Mouse (Mus musculus) MEL (cell line): Measurements from ENCODE around the gene Il1r2. TPM values are rescaled to one million over a fixed set of nuclear protein-coding genes. Genes with fewer than 3 reads are reported as not detected.

Source experiments
- DNase-seq: peaks from one replicate; pipeline ENCODE4 v3.0.0; 2011; ENCODE audit warnings: low read depth, low spot score
- H3K27ac ChIP-seq: 2 replicates; pipeline ENCODE4 v1.5.1; 2012; ENCODE audit warnings: low read depth, mild to moderate bottlenecking, control low read depth, low read length, moderate library complexity; ENCODE audit not compliant: control insufficient read depth
- H3K27me3 ChIP-seq, 2 experiments: fragments of 150-350 bp in 1 of 2; sonication (generic) in 1 of 2; 2 replicates each; pipeline ENCODE4 v1.6.1; 2012; ENCODE audit warnings: low read length in 2 of 2, mild to moderate bottlenecking in 2 of 2, improper control_type of control experiment in 1 of 2, moderate library complexity in 1 of 2; ENCODE audit not compliant: insufficient read depth in 2 of 2, control insufficient read depth in 1 of 2
- H3K36me3 ChIP-seq, 2 experiments: 2 replicates each; pipeline ENCODE4 v1.6.1; 2012 to 2014; ENCODE audit warnings: low read length in 2 of 2, improper control_type of control experiment in 1 of 2, inconsistent platforms in 1 of 2, mild to moderate bottlenecking in 1 of 2; ENCODE audit not compliant: insufficient read depth in 2 of 2, control insufficient read depth in 1 of 2
- H3K4me1 ChIP-seq, 2 experiments: fragments of 150-350 bp in 1 of 2; sonication (generic) in 1 of 2; 2 replicates each; pipeline ENCODE4 v1.6.1; 2012; ENCODE audit warnings: low read length in 2 of 2, improper control_type of control experiment in 1 of 2, mild to moderate bottlenecking in 1 of 2; ENCODE audit not compliant: insufficient read depth in 2 of 2, control insufficient read depth in 1 of 2
- H3K4me3 ChIP-seq, 2 experiments: fragments of 150-350 bp in 1 of 2; sonication (generic) in 1 of 2; 2 replicates each; pipeline ENCODE4 v1.5.1; 2012; ENCODE audit warnings: low read depth in 2 of 2, low read length in 2 of 2, mild to moderate bottlenecking in 2 of 2, moderate library complexity in 2 of 2, control low read depth in 1 of 2, improper control_type of control experiment in 1 of 2; ENCODE audit not compliant: control insufficient read depth in 1 of 2, insufficient read depth in 1 of 2
- H3K79me2 ChIP-seq: 2 replicates; pipeline ENCODE4 v1.6.1; 2012; ENCODE audit warnings: mild to moderate bottlenecking, low read length, moderate library complexity; ENCODE audit not compliant: control insufficient read depth, poor library complexity, insufficient read depth
- H3K9ac ChIP-seq: 2 replicates; pipeline ENCODE4 v1.6.1; 2012; ENCODE audit warnings: low read depth, mild to moderate bottlenecking, control low read depth, low read length, moderate library complexity; ENCODE audit not compliant: control insufficient read depth, poor library complexity, severe bottlenecking
- H3K9me3 ChIP-seq: fragments of 150-350 bp; sonication (generic); replicated peaks from 2 replicates; pipeline ENCODE4 v1.6.1; 2012; ENCODE audit warnings: mild to moderate bottlenecking, low read length, improper control_type of control experiment, moderate library complexity; ENCODE audit not compliant: insufficient read depth
- CHD1 ChIP-seq: IDR thresholded peaks from 2 replicates; pipeline ENCODE4 v1.6.1; 2012; ENCODE audit warnings: low read depth, mild to moderate bottlenecking, inconsistent platforms, low read length, improper control_type of control experiment
- CTCF ChIP-seq, 3 experiments: IDR thresholded peaks in 2 of 3; conservative IDR thresholded peaks in 1 of 3; 2 replicates each; pipeline ENCODE4 v1.5.1; 2011 to 2012; ENCODE audit warnings: low read length in 3 of 3, low read depth in 2 of 3, mild to moderate bottlenecking in 2 of 3, improper control_type of control experiment in 1 of 3, inconsistent platforms in 1 of 3, mixed read lengths in 1 of 3, moderate library complexity in 1 of 3; ENCODE audit not compliant: control insufficient read depth in 1 of 3, insufficient read depth in 1 of 3, poor library complexity in 1 of 3, severe bottlenecking in 1 of 3
- EP300 ChIP-seq, 2 experiments: IDR thresholded peaks; 2 replicates each; pipeline ENCODE4 v1.6.1; 2011; ENCODE audit warnings: improper control_type of control experiment in 2 of 2, low read length in 2 of 2, low read depth in 1 of 2, mild to moderate bottlenecking in 1 of 2
- ETS1 ChIP-seq: IDR thresholded peaks from 2 replicates; pipeline ENCODE4 v1.6.1; 2012; ENCODE audit warnings: low read depth, mild to moderate bottlenecking, inconsistent platforms, low read length, improper control_type of control experiment, moderate library complexity
- GABPA ChIP-seq: IDR thresholded peaks from 2 replicates; pipeline ENCODE4 v1.6.1; 2012; ENCODE audit warnings: low read depth, mild to moderate bottlenecking, inconsistent platforms, low read length, improper control_type of control experiment, moderate library complexity
- GATA1 ChIP-seq: IDR thresholded peaks from 2 replicates; pipeline ENCODE4 v1.6.1; 2011; ENCODE audit warnings: low read depth, low read length, improper control_type of control experiment
- HCFC1 ChIP-seq: IDR thresholded peaks from 2 replicates; pipeline ENCODE4 v1.6.1; 2012; ENCODE audit warnings: low read depth, mild to moderate bottlenecking, inconsistent platforms, low read length, improper control_type of control experiment, moderate library complexity
- MAFK ChIP-seq: IDR thresholded peaks from 2 replicates; pipeline ENCODE4 v1.6.1; 2011; ENCODE audit warnings: low read depth, mild to moderate bottlenecking, low read length, improper control_type of control experiment, borderline replicate concordance
- MAX ChIP-seq: IDR thresholded peaks from 2 replicates; pipeline ENCODE4 v1.6.1; 2011; ENCODE audit warnings: low read length, improper control_type of control experiment
- MAZ ChIP-seq: IDR thresholded peaks from 2 replicates; pipeline ENCODE4 v1.6.1; 2012; ENCODE audit warnings: low read depth, mild to moderate bottlenecking, inconsistent platforms, low read length, improper control_type of control experiment
- MYB ChIP-seq: IDR thresholded peaks from 2 replicates; pipeline ENCODE4 v1.6.1; 2011; ENCODE audit warnings: mild to moderate bottlenecking, low read depth, low read length, improper control_type of control experiment
- MYC ChIP-seq: IDR thresholded peaks from 2 replicates; pipeline ENCODE4 v1.6.1; 2011; ENCODE audit warnings: low read depth, mild to moderate bottlenecking, low read length, improper control_type of control experiment, moderate library complexity
- POLR2AphosphoS2 ChIP-seq: IDR thresholded peaks from 2 replicates; pipeline ENCODE4 v1.6.1; 2011; ENCODE audit warnings: low read length, improper control_type of control experiment
- POLR2AphosphoS5 ChIP-seq: IDR thresholded peaks from 2 replicates; pipeline ENCODE4 v1.6.1; 2012; ENCODE audit warnings: low read depth, borderline replicate concordance, mild to moderate bottlenecking, inconsistent platforms, low read length, moderate library complexity, mixed read lengths
- RAD21 ChIP-seq: IDR thresholded peaks from 2 replicates; pipeline ENCODE4 v1.6.1; 2011; ENCODE audit warnings: mild to moderate bottlenecking, low read depth, low read length, improper control_type of control experiment
- RCOR1 ChIP-seq: IDR thresholded peaks from 2 replicates; pipeline ENCODE4 v1.6.1; 2012; ENCODE audit warnings: low read depth, mild to moderate bottlenecking, inconsistent platforms, low read length, improper control_type of control experiment
- SIN3A ChIP-seq: IDR thresholded peaks from 2 replicates; pipeline ENCODE4 v1.6.1; 2012; ENCODE audit warnings: low read length, improper control_type of control experiment, inconsistent platforms
- SMC3 ChIP-seq: IDR thresholded peaks from 2 replicates; pipeline ENCODE4 v1.6.1; 2011; ENCODE audit warnings: low read depth, low read length, improper control_type of control experiment
- TBP ChIP-seq: IDR thresholded peaks from 2 replicates; pipeline ENCODE4 v1.8.0; 2011; ENCODE audit warnings: low read depth, low read length, improper control_type of control experiment
- TCF12 ChIP-seq: IDR thresholded peaks from 2 replicates; pipeline ENCODE4 v1.6.1; 2014; ENCODE audit warnings: low read depth, mild to moderate bottlenecking, inconsistent platforms, low read length, improper control_type of control experiment, moderate library complexity
- USF1 ChIP-seq: IDR thresholded peaks from 2 replicates; pipeline ENCODE4 v1.6.1; 2014; ENCODE audit warnings: low read depth, mild to moderate bottlenecking, inconsistent platforms, low read length, improper control_type of control experiment, moderate library complexity
- USF2 ChIP-seq, 2 experiments: IDR thresholded peaks; 2 replicates each; pipeline ENCODE4 v1.6.1; 2011 to 2012; ENCODE audit warnings: improper control_type of control experiment in 2 of 2, low read length in 2 of 2, borderline replicate concordance in 1 of 2, inconsistent platforms in 1 of 2, low read depth in 1 of 2, mild to moderate bottlenecking in 1 of 2; ENCODE audit not compliant: insufficient read depth in 1 of 2
- ZC3H11A ChIP-seq: IDR thresholded peaks from 2 replicates; pipeline ENCODE4 v1.6.1; 2012; ENCODE audit warnings: low read depth, mild to moderate bottlenecking, inconsistent platforms, low read length, improper control_type of control experiment
- ZKSCAN1 ChIP-seq: IDR thresholded peaks from 2 replicates; pipeline ENCODE4 v1.6.1; 2012; ENCODE audit warnings: low read depth, mild to moderate bottlenecking, inconsistent platforms, low read length, improper control_type of control experiment, moderate library complexity
- ZMIZ1 ChIP-seq: IDR thresholded peaks from 2 replicates; pipeline ENCODE4 v1.6.1; 2012; ENCODE audit warnings: low read depth, mild to moderate bottlenecking, inconsistent platforms, low read length, improper control_type of control experiment, moderate library complexity
- ZNF384 ChIP-seq: IDR thresholded peaks from 2 replicates; pipeline ENCODE4 v1.6.1; 2012; ENCODE audit warnings: low read depth, mild to moderate bottlenecking, inconsistent platforms, low read length, improper control_type of control experiment
- polyA plus RNA-seq, 2 experiments: library from polyadenylated mRNA; stranded (reverse) in 1 of 2; unstranded in 1 of 2; fragments of >175 nt in 1 of 2; fragments of >200 nt in 1 of 2; gene quantifications; 2 replicates each; pipeline versions ENCODE4 v1.2.1 to v1.2.4; 2012; ENCODE audit warnings: low replicate concordance in 2 of 2, low read depth in 1 of 2; ENCODE audit not compliant: insufficient read length in 2 of 2, insufficient read depth in 1 of 2, missing spikeins in 1 of 2
- total RNA-seq: library from RNA; depleted of rRNA; stranded (reverse); fragments of 300-350 nt; gene quantifications from 2 replicates; pipeline ENCODE4 v1.2.3, GENCODE M21; 2012

The Il1r2 gene
- total and polyA plus RNA-seq, 3 experiments: not detected

DNA sequence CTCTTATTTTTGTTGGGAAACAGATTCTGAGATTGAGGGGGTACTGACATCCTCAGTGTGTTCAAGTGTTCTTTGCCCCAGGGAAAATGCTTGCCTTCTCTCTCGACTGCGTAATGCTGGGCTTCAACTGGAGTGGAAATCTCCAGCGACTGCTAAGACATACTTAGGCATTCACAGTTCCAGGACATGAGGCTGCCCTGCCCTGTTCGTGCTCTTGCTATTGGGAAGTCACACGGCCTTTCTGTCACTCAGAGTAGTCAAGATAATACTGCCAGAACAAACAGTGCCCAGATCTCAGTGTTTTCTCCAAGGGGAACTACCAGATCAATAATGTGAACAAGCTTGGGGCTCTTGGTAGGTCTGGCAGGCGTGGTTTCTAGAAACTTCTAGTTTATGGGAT lies 35.9 kb downstream of the Il1r2 start:
- peaks cover 0 to 3% of the 10 kb centered on the region in 2 experiments; a peak in 2 of 4 replicates for H3K27me3 ChIP-seq
- TF ChIP-seq MAZ (no peak), POLR2AphosphoS2 (no peak), ZC3H11A (no peak), ZKSCAN1 (no peak)
- TF ChIP-seq, all 39 proteins: peak for 0
- H3K27ac ChIP-seq: no peak overlapping the region
- no peak overlapping the region for H3K9ac ChIP-seq
- no peaks in the 10 kb centered on the region for H3K36me3 ChIP-seq
- no peaks in the 10 kb centered on the region for H3K79me2 ChIP-seq
- no peak overlapping the region for H3K4me3 ChIP-seq
- H3K4me1 ChIP-seq: no peaks in the 10 kb centered on the region
- no peak for DNase-seq
- no peaks in the 10 kb centered on the region for H3K9me3 ChIP-seq

DNA sequence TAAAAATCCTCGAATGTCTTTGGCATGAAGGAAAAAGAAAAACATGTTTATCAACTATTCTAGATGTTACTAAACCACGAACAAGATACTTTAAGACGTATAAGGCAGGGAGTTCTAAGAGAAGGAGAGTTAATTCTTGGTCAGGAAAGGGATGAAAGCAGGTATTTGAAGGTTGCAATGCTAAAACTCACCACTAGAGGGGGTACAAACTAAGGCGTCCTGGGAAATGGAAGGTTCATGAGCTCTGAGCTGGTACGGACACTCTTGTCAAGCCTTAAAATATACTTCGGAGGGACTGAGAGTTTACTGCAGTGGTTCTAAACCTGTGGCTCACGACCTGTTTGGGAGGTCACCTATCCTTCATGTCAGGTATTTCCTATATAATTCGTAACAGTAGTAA lies 41.4 kb downstream of the Il1r2 start:
- TF ChIP-seq ZC3H11A (peak; percentile 91), MAX (no peak), RAD21 (peak; percentile 86), CTCF (IDR thresholded peaks at IDR 0.05 in 2 of 3, conservative IDR thresholded peaks at IDR 0.05 in 1 of 3; ENCODE audit: control insufficient read depth in 1 of 3, insufficient read depth in 1 of 3, low read depth in 2 of 3, low read length in 3 of 3, poor library complexity in 1 of 3, severe bottlenecking in 1 of 3) (peak; percentile 49 to 90 (median 90)), SMC3 (peak; percentile 94), ZNF384 (no peak)
- TF ChIP-seq, all 39 proteins: peak for 4
- DNase-seq: peak; percentile 86

GRCm38 (mm10) chr1:40116422-40116821 lies 42.5 kb downstream of the Il1r2 start:
- H3K4me1 ChIP-seq: no peaks in the 10 kb centered on the region
- H3K36me3 ChIP-seq: no peaks in the 10 kb centered on the region; a peak in 1 of 4 replicates
- no peaks in the 10 kb centered on the region for H3K9me3 ChIP-seq
- peak; percentile 85 for DNase-seq
- H3K79me2 ChIP-seq: no peaks in the 10 kb centered on the region
- H3K9ac ChIP-seq: no peak overlapping the region
- no peak overlapping the region for H3K27ac ChIP-seq
- H3K27me3 ChIP-seq: peaks cover 0 to 1% of the 10 kb centered on the region in 2 experiments; a peak in 1 of 4 replicates
- peak overlapping the region; percentile 19 to 45; a peak in 2 of 4 replicates for H3K4me3 ChIP-seq
- TF ChIP-seq TCF12: 0 out of 2 replicates have a peak, but pooled peaks have one; percentile 7
- TF ChIP-seq SIN3A: no peak
- peak; percentile 89 for TF ChIP-seq ZC3H11A
- TF ChIP-seq HCFC1: no peak
- TF ChIP-seq ZNF384: no peak
- no peak for TF ChIP-seq USF2 (IDR thresholded peaks at IDR 0.05; ENCODE audit: borderline replicate concordance in 1 of 2, insufficient read depth in 1 of 2, low read depth in 1 of 2, low read length in 2 of 2)
- TF ChIP-seq MYC: no peak
- TF ChIP-seq GABPA: no peak
- no peak for TF ChIP-seq ZMIZ1
- no peak for TF ChIP-seq POLR2AphosphoS2
- no peak for TF ChIP-seq EP300 (IDR thresholded peaks at IDR 0.05; ENCODE audit: low read depth in 1 of 2, low read length in 2 of 2)
- no peak for TF ChIP-seq RCOR1
- no peak for TF ChIP-seq ETS1
- no peak for TF ChIP-seq GATA1
- TF ChIP-seq POLR2AphosphoS5: no peak
- TF ChIP-seq MYB: no peak
- no peak for TF ChIP-seq USF1
- TF ChIP-seq TBP: no peak
- TF ChIP-seq CHD1: no peak
- no peak for TF ChIP-seq MAFK

More for the DNA sequence above, 41.4 kb downstream of the Il1r2 start:
- no peaks in the 10 kb centered on the region for H3K4me1 ChIP-seq
- H3K27ac ChIP-seq: no peak overlapping the region
- H3K9me3 ChIP-seq: no peaks in the 10 kb centered on the region
- peaks cover 0 to 3% of the 10 kb centered on the region in 2 experiments; a peak in 2 of 4 replicates for H3K27me3 ChIP-seq
- no peaks in the 10 kb centered on the region for H3K79me2 ChIP-seq
- no peaks in the 10 kb centered on the region; a peak in 1 of 4 replicates for H3K36me3 ChIP-seq
- H3K4me3 ChIP-seq: 0 out of 4 replicates have a peak overlapping the region, but pooled peaks of 1 of the 2 experiments have one; percentile 9
- peak overlapping the region; percentile 47; the same call in 1 of the 2 replicates for H3K9ac ChIP-seq
